Mouse (Mus musculus): Measurements from ENCODE around the gene Gpr174.
"Not testable (repeated sequence)": the region's sequence is repeated elsewhere in the genome, so short reads cannot be mapped to it uniquely, and the experiment has no call there.

Gene Gpr174

DNA sequence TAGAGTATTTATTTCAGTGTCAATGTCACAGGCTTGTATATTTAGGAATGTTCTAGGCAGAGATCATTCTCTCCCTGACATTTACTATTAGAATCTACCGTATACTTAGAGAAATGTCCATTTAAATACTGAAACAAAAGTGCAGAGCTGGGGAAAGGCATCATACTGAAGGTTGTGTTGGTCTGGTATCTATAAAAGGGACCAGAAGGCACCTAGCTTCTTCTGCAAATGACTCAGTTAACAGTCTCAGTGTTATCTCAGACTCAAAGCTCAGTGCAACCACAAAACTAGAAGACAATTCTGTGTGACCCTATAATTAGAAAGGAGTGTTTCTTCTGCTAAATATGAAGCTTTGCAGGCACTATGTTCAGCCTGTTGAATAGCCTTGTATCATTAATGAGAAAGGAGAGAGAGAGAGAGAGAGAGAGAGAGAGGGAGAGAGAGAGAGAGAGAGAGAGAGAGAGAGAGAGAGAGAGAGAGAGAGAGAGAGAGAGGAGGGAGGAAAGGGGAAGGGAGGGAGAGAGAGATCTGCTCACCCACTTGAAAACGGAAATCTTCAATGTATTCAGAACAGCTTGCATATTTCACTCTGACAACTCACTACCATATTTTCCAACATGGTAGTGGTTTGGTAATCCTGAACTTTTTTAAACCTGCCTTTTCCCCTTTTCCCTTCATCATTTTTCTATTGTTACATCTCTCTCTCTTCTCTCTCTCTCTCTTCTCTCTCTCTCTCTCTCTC, at the start of gene Gpr174:
Gene Gpr174, plus strand, starts transcription at position 393 of the 742 bp plus-strand sequence.
- no peak for DNase-seq

DNA sequence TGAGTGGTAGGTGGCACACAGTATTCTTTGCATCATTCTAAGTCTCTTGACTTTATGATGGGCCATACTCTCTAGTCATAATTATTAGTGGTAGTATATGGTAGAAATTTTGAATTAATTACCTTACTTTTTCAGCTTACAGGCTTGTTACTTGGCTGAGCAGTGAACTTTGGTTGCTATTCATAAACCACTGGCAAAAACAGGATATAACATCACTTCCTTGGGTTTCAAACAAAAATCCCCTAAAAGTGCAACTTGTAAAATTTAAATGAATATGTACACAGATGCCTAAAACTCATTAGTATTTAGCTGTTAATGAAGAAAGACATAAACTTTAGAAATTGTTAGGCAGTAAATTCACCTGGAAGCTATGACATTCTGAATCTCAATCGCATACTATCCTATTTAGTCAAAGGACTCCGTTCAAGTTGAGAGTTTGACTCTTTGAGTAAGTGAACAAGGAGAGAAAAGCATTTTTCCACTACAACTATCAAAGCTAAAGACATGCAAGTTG, 38.0 kb upstream of the Gpr174 start:
- no peak for DNase-seq

DNA sequence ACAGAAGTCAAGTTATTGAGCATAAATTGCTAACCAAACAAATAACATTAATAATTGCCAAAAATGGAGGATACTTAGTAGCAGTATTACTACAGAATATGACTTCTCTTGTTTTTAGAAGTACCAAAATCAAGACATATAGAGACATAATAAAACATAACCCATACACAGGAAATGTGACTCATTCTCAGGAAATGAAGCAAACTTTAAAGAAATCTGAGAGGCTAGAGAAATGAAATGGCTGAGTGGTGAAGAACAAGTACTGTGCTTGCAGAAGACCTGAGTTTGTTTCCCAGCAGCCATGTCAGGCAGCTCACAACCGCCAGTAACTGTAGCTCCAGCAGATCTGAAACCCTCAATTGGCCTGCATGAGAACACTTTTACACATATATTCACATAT, 30.8 kb upstream of the Gpr174 start:
- DNase-seq: no peak

DNA sequence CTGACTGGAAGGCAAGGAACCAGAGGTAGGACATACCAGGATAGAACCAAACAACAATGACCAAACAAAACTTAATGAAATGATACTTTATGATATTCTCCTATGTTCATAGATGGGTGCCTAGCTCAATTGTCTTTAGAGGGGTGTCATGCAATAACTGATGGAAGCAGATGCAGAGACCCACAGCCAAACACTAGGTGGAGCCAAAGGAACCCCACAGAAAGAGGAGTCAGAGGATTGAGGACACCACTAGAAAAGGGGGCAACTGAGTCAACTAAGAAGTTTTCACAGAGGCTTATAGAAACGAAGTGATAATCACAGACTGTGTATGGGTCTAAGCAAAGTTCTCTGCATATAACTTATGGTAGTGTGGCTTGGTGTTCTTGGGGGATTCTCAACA, 24.5 kb upstream of the Gpr174 start:
- DNase-seq: no peak

DNA sequence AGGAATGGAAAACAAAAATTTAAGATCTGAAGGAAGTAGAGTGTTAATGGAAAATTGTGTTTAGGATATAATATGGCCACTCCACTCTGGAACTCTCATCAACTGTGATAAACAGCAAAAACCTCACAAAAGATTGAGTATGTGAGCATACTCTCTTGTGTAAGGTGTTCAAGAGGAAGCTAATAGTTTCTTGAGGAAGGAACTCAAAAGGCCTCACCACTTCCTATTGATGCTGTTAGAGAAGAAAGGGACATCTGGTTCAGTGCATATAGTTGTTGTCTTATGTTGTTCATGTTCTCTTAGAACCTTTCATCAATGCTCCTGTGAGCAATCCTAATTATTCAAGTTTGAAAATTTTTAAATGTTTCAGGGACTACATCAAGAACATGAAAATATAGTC, 21.0 kb upstream of the Gpr174 start:
- no peak for DNase-seq

DNA sequence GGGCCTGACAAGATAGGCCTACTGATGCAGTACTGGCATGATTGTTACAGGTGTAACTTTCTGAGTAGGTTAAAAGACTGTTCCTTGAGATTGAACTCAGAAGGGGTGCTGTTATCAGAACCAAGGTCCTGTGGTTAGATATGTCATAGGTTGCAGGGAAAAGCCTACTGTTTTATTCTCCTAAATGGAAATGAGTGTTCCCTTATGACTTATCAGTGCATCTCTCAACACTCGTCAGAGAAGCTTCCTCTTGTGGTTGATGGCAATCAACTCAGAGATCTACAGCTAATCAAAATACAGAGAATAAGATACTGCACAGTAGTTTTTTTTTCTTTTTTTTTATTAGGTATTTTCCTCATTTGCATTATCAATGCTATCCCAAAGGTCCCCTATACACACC, 19.2 kb upstream of the Gpr174 start:
- DNase-seq: no peak

DNA sequence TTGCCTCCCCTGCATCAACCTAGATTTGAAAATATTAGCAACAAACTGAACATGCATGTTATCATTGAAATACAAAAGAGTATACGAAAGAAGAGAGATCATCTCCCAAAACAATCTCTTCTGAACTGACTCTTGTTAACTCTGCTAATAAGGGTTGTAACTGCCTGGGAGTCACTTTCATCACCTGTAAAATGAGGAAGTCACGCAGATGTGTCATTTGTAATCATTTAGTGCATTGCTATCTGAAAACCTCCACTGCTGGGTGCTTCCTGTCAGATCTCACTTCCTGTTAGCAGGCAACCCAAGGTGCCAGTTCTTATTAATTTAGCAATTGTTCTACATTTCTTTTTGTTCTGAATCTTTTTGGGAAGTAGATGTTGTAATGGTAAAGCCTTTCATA, 5.3 kb upstream of the Gpr174 start:
- no peak for DNase-seq

DNA sequence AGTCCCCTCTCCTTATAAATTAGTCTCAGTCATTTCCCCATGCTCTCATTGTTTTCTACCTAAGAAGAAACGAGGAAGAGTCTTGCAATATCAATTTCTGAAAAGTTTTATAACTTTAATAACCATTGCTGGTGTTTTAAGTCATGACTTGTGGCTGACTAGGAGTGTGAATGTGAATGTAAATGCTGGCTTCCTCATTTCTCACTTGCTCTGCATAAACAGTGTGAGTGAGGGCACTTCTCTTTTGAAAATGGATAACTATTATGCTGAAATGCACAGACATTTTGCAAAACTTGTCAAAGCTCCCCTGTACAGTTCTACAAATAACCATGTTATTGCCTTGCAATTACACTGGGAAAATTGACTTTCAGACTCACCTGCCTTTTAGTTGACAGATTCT, 8.9 kb downstream of the Gpr174 start:
- no peak for DNase-seq

DNA sequence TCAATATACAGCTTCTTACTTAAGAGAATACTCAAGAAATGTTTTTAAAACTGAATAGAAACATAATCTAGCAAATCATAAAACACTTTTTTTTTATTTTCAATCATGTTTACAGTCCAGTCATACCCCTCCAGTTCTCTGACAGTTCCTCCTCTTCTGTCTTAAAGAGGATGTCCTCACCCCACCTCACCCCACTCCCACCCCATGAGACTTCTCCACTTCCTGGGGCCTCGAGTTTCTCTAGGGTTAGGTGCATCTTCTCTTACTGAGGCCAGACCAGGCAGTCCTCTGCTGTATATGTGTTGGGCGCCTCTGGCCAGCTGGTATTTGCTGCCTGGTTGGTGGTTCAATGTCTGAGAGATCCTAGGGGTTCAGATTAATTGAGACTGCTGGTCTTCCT, 21.9 kb downstream of the Gpr174 start:
- no peak for DNase-seq

DNA sequence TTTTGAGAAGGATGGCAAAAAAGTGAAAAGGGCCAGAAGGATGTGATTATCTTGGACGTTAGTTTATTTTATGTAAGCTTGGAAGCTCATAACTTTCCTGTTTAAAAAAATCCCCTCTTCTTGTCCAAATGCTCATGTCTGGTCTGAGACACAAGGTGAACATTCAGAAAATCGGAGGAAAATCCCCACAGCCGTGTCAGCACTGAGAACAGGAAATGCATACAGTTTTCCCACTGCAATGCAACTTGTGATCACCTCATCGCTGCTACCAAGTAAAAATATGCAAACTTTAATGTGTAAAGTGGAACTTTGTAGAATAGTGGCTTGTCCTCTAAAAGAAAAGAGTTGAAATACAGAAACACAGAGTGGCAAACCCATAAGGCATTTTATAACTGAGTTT, 28.5 kb downstream of the Gpr174 start:
- DNase-seq: no peak

DNA sequence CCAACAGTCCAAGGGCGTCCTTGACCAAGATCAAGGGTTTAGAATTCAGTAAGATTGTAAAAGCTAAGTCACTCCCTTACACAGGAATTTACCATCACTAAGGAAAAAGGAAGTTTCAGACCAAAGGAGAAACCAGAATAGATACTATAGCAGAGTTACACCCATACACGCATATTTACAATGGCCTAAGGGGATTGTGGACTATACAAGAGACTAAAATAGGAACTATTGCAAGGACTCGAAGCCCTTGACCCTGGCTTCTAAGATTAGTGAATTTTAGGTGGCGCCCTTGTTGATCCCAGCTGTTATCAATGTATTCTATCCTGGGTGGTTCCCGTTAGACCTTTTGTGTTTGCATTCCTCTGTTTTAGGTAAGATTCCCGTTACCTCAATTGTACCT, 42.2 kb downstream of the Gpr174 start:
- not testable (repeated sequence) for DNase-seq

DNA sequence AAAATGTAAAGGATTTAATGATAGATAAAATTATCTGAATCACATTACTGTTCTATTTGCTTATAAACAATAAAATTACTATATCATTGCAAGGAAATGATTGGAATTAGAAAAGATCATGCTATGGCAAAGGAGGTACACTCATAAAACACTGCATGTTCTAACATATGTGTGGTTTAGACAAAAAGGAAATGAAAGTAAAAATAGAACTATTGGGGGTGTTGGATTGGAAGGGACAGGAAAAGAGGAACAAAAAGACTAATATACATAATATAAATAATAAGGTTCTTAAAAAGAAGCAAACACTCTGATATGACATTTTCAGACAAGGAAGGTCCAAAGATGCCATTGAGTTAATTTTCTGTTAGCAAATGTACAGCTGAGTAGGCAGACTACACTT, 43.1 kb downstream of the Gpr174 start:
- no peak for DNase-seq

DNA sequence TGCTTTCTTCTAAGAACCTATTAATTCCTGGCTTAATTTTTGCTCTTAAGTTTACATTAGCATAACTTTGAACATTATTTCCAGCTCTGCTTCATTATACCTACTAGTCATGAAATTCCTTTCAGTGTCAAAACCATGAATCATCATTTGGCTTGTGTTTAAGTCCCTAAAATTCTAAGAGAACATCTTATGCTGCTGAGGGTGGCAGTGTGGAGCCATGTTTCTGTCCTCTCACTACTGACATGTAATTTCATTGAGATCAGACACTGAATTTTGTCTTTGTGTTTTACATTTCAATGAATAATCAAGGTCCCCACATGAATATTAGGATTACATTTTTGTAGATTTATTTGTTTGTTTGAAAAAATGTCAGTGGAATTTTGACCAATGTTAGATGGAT, 50.8 kb downstream of the Gpr174 start:
- no peak for DNase-seq

DNA sequence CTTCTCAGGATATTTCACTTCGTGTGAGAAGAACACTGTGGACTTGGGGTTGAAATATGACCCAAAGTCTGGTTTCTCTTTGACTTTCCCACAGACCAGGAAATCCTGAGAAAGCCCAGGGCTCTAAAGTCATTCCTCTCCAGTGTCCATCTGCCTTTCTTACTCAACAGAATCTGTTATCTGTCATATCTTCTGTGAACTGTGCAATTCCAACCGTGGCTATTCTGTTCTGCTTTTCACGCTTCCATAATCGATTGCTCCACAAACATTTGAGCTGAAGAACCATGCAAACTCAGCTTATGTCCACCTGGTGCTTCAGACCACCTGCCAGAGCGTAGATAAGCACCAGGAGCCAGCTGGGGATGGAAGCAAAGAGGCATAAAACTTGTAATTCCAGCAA, 56.9 kb downstream of the Gpr174 start:
- DNase-seq: no peak

DNA sequence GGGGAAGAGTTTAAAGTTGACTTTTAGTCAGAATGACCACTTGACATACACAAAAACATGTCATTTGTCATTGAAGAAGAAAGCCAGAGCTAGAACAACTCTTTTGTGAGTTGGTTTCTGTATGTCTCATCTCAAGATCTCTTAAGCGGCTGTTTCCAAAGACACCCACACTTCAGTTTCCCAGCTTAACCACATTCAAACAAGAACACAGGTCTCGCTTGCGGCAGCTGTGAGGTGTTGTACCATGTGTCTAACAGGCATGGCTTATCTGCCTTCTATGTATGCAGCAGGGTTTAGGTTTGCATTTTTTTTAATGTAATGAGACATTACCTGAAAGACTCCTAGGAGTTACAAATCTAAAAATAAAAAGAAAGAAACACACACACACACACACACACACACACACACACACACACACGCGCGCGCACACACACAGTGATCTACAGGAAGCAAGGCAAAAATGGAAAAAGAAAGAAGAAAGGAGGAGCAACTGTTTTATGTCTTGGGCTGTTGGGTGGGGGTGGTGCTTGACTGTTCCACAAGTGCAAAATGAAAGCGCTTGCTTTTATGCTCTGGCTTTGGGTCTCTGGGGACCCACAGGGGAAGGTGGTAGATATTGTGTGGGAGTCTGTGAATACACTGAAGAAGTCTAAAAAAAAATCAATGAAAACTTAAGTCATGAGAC, 70.2 kb downstream of the Gpr174 start:
- DNase-seq: no peak

DNA sequence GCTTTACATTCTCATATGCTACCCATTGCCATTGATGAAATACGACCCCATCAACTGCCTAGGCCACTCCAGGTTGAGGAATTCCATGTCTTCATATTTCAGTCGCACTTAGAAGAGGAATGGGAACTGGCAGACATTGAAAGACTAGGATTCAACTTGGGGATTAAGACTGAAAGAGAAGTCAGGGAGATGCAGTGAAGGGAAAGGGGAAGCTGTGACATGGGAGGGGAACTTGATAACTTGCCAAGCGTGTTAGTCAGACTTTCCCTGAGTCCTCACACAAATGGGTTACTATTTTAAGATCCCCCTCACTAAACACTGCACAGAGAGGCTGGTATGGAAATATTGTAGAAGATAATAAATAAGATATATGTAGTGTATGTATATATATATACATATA, 74.2 kb downstream of the Gpr174 start:
- DNase-seq: no peak

DNA sequence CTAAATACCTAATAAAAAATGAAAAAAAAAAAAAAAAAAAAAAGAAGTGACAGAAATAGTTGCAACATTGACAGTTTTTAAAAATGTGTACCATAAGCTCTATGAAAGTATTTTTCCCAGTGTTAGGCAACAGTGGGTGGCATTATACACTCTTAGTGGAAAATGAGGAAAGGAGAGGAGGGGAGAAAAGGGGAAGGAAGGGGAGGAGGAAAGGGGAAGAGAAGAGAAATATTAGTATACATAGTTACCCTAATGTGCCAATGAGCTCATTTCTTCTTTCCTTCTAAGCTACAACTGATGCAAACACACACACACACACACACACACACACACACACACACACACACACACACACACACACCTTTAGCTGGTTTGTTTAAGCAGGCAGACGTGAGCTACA, 80.9 kb downstream of the Gpr174 start:
- DNase-seq: no peak

DNA sequence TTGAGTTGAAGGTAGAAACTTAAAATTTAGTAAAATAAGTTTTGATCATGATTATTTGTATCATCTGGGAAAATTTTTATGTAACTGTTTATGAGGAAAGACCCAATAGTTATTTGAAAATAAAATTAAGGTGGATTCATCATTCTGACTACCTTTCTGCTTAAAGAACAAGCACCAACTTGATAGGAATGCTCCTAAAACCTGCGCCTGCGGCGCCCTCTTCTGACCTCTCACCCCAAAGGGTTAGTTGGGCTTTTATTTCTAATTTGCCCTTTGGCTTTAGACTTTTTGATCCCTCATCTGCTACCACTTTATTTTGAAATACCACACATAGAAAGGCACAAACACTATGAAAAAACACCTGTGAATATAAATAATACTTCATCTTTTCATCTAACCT, 86.3 kb downstream of the Gpr174 start:
- no peak for DNase-seq
